Mouse (Mus musculus) embryo, embryonic 10 days (tissue): ENCODE data around the gene Esd.

Experiments used
- DNase-seq: peaks from one replicate; pipeline ENCODE4 v3.0.0-alpha.2; 2015; ENCODE audit warnings: low spot score

The Esd gene

GRCm38 (mm10) chr14:74794931-74795330, 62.8 kb downstream of the Esd start:
- DNase-seq, result no peak

GRCm38 (mm10) chr14:74797386-74798062, 65.4 kb downstream of the Esd start:
- no peak for DNase-seq

DNA sequence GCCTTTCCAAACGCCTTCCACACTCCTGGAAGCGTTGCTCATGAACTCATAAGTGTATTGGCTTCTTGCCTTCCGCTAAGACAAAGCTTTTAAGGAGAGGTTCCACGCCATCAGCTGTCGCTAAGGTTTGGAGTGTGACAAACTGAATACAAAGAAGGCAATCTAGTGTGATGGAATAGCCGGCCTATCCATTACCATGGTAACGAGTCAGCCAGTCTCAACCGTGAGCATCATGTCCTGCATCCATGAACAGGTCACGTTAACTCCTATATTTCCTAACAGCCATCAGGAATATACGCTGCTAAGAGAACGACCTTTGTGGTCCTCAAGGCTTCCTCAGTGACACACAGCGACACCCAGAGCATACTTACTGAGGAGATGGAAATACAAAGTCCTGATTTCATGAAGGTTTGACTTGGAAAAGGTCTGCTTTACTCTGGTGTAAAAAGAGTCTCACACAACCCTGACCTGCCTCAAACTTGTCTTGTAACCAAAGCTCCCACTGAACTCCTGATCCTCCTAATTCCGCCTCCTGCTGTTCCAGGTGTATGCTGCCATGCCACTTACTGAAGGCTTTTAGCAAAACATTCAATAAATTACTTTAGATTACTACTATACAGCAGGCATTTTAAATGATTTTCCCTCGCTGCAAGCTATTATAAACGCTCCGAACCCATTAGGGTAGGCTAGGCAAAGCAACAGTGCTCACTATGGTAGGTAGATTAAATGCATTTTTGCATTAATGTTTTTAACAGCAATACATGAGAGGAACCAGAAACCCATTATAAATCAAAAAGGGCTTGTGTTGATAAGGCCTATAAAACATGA, 66.2 kb downstream of the Esd start:
- no peak for DNase-seq
